Comparison of ENCODE assay signal across 8 mouse cellular contexts in genomic region chr11:88848590-88848989, GRCm38 (mm10). TPM values are rescaled to one million over a fixed set of nuclear protein-coding genes. Genes with fewer than 3 reads are reported as not detected.
DNase-seq lines count a peak whose midpoint lies in the region; ATAC-seq lines count a peak whose summit lies in the region.

No protein-coding gene starts in this region.

- ATAC-seq in frontal cortex, adult (ENCODE audit: low TSS enrichment) = peak; percentile 51
- peak; percentile 63 for ATAC-seq in heart, embryonic 15.5 days (replicated peaks; ENCODE audit: insufficient number of reproducible peaks, insufficient read depth, low FRiP score, low read depth)
- ATAC-seq in kidney, embryonic 16.5 days (ENCODE audit: low FRiP score, low TSS enrichment) = no peak
- ATAC-seq in lung, embryonic 15.5 days (ENCODE audit: borderline replicate concordance, extremely low read depth, low FRiP score, low TSS enrichment) = peak; percentile 53; the same call in 1 of the 2 replicates

- peak overlapping the region; percentile 12; the same call in 1 of the 2 replicates for H3K4me3 ChIP-seq in heart, embryonic 15.5 days
- no peak overlapping the region for H3K4me3 ChIP-seq in kidney, embryonic 16.5 days (ENCODE audit: low read length)
- H3K4me3 ChIP-seq in lung, embryonic 15.5 days = no peak overlapping the region

- no peak for DNase-seq in frontal cortex, postnatal 14 days (ENCODE audit: low spot score in 2 of 2)
- DNase-seq in WW6 (ENCODE audit: low read depth, low spot score) = peak; percentile 63
- DNase-seq in embryo, embryonic 11.5 days (ENCODE audit: low read depth, low spot score) = peak; percentile 45
- peak; percentile 39 for DNase-seq in splenic B cell, adult 2 months (ENCODE audit: low read depth, low spot score)

- H3K9me3 ChIP-seq in heart, embryonic 15.5 days (replicated peaks) = no peaks in the 10 kb centered on the region
- no peaks in the 10 kb centered on the region for H3K9me3 ChIP-seq in kidney, embryonic 16.5 days (ENCODE audit: low read length)
- H3K9me3 ChIP-seq in lung, embryonic 15.5 days = no peaks in the 10 kb centered on the region

- peak overlapping the region; percentile 47 for H3K9ac ChIP-seq in heart, embryonic 15.5 days
- H3K9ac ChIP-seq in kidney, embryonic 16.5 days (replicated peaks; ENCODE audit: low read length) = 0 out of 2 replicates have a peak overlapping the region, but pooled peaks have one; percentile 16
- H3K9ac ChIP-seq in lung, embryonic 15.5 days = 0 out of 2 replicates have a peak overlapping the region, but pooled peaks have one; percentile 1

- H3K4me2 ChIP-seq in heart, embryonic 15.5 days = peak overlapping the region; percentile 49
- H3K4me2 ChIP-seq in kidney, embryonic 16.5 days (replicated peaks; ENCODE audit: low read depth, low read length) = no peak overlapping the region
- no peak overlapping the region for H3K4me2 ChIP-seq in lung, embryonic 15.5 days

- no peaks in the 10 kb centered on the region for H3K27me3 ChIP-seq in heart, embryonic 15.5 days
- H3K27me3 ChIP-seq in kidney, embryonic 16.5 days (ENCODE audit: insufficient read depth, low read length) = no peaks in the 10 kb centered on the region
- no peaks in the 10 kb centered on the region for H3K27me3 ChIP-seq in lung, embryonic 15.5 days
- H3K27me3 ChIP-seq in splenic B cell, adult 2 months (ENCODE audit: control insufficient read depth, insufficient read depth, low read length, poor library complexity, severe bottlenecking) = no peaks in the 10 kb centered on the region

- H3K4me1 ChIP-seq in heart, embryonic 15.5 days (replicated peaks) = peaks cover 63% of the 10 kb centered on the region
- peaks cover 30% of the 10 kb centered on the region for H3K4me1 ChIP-seq in kidney, embryonic 16.5 days (ENCODE audit: insufficient read depth, low read length)
- peaks cover 22% of the 10 kb centered on the region for H3K4me1 ChIP-seq in lung, embryonic 15.5 days

- peaks cover 20% of the 10 kb centered on the region; the same call in 1 of the 2 replicates for H3K36me3 ChIP-seq in heart, embryonic 15.5 days
- H3K36me3 ChIP-seq in kidney, embryonic 16.5 days (ENCODE audit: insufficient read depth, low read length) = peaks cover 21% of the 10 kb centered on the region
- peaks cover 13% of the 10 kb centered on the region; the same call in 1 of the 2 replicates for H3K36me3 ChIP-seq in lung, embryonic 15.5 days
- H3K36me3 ChIP-seq in splenic B cell, adult 2 months (ENCODE audit: control insufficient read depth, insufficient read depth, low read length, poor library complexity, severe bottlenecking) = no peaks in the 10 kb centered on the region

- H3K27ac ChIP-seq in heart, embryonic 15.5 days = peak overlapping the region; percentile 95
- peak overlapping the region; percentile 32; the same call in 1 of the 2 replicates for H3K27ac ChIP-seq in kidney, embryonic 16.5 days (ENCODE audit: low read length)
- H3K27ac ChIP-seq in lung, embryonic 15.5 days = peak overlapping the region; percentile 71

- WGBS in heart, embryonic 15.5 days = 21% methylated on average over 5 of the region's 5 CpGs
- WGBS in kidney, embryonic 16.5 days = 40% methylated on average over 5 of the region's 5 CpGs
- 31% methylated on average over 5 of the region's 5 CpGs for WGBS in lung, embryonic 15.5 days

RNA-seq across cellular contexts. Expression of gene Akap1, which starts 15.8 kb away (rescaled TPM):
- 44.2 and 45.8 TPM in 2 replicates for polyA plus RNA-seq in heart, embryonic 15.5 days (2015; fragmentation: Nextera tagmentation; extraction: Ambion mirVana)
- 23.7 and 24.3 TPM in 2 replicates for polyA plus RNA-seq in kidney, embryonic 16.5 days (2015; fragmentation: Nextera tagmentation; extraction: Ambion mirVana)
- 18.3 and 18.8 TPM in 2 replicates for polyA plus RNA-seq in lung, embryonic 15.5 days (2015; fragmentation: Nextera tagmentation; extraction: Ambion mirVana)

Comparison
In these comparisons a context has a peak if more than half of its experiments do, and no peak if none do; other contexts are left out.
1. DNase-seq: peak in WW6 (single experiment), embryo, embryonic 11.5 days (single experiment) and splenic B cell, adult 2 months (single experiment); none in frontal cortex, postnatal 14 days (0 of 2).
2. H3K27ac ChIP-seq: peak in every context shown above with its lines; median percentile 95 in heart, embryonic 15.5 days; 71 in lung, embryonic 15.5 days; 32 in kidney, embryonic 16.5 days.
3. Peak in every context shown above with its lines, with median percentiles within 50 percentile points of each other: H3K9ac ChIP-seq.